Mouse (Mus musculus): ENCODE data around the gene 2200002D01Rik. TPM values are rescaled to one million over a fixed set of nuclear protein-coding genes. Genes with fewer than 3 reads are reported as not detected.
"Not testable (repeated sequence)": the region's sequence is repeated elsewhere in the genome, so short reads cannot be mapped to it uniquely, and the experiment has no call there.

The 2200002D01Rik gene
- polyA plus RNA-seq, 1 experiment: 42.4 TPM

GRCm38 (mm10) chr7:29225520-29225919 lies 22.7 kb downstream of the 2200002D01Rik start:
- H3K36me3 ChIP-seq (ENCODE audit: control insufficient read depth, insufficient read depth): no peaks in the 10 kb centered on the region
- no peak overlapping the region for H3K4me2 ChIP-seq (ENCODE audit: low read depth)

GRCm38 (mm10) chr7:29224756-29225394 lies 23.4 kb downstream of the 2200002D01Rik start:
- H3K4me3 ChIP-seq: no peak overlapping the region
- H3K79me2 ChIP-seq (ENCODE audit: control insufficient read depth, insufficient read depth): no peaks in the 10 kb centered on the region
- H3K36me3 ChIP-seq (ENCODE audit: control insufficient read depth, insufficient read depth): no peaks in the 10 kb centered on the region
- H3K27me3 ChIP-seq (ENCODE audit: control insufficient read depth, insufficient read depth, insufficient read length): no peaks in the 10 kb centered on the region
- no peak for TF ChIP-seq TCF3 (IDR thresholded peaks at IDR 0.05; ENCODE audit: insufficient read length, low read depth)
- TF ChIP-seq SRF (IDR thresholded peaks at IDR 0.05; ENCODE audit: control insufficient read depth, insufficient read length, low read depth): no peak
- TF ChIP-seq REST (IDR thresholded peaks at IDR 0.05; ENCODE audit: insufficient read depth, insufficient read length): no peak
- TF ChIP-seq TCF12 (IDR thresholded peaks at IDR 0.05; ENCODE audit: insufficient read depth, poor library complexity, severe bottlenecking): no peak
- H3K4me2 ChIP-seq (ENCODE audit: low read depth): no peak overlapping the region
- H3ac ChIP-seq (ENCODE audit: control insufficient read depth, insufficient read length): no peak overlapping the region

More at GRCm38 (mm10) chr7:29225520-29225919, 22.7 kb downstream of the 2200002D01Rik start:
- Histone ChIP-seq H3K79me2 (ENCODE audit: control insufficient read depth, insufficient read depth) (no peaks in the 10 kb centered on the region), H3K27me3 (ENCODE audit: control insufficient read depth, insufficient read depth, insufficient read length) (no peaks in the 10 kb centered on the region), H3ac (ENCODE audit: control insufficient read depth, insufficient read length) (no peak overlapping the region), H3K4me3 (no peak overlapping the region)
- TF ChIP-seq TCF12 (IDR thresholded peaks at IDR 0.05; ENCODE audit: insufficient read depth, poor library complexity, severe bottlenecking) (no peak), POLR2A (IDR thresholded peaks at IDR 0.05; ENCODE audit: insufficient read length, low read depth) (no peak), MYOD1 (IDR thresholded peaks at IDR 0.05; ENCODE audit: control insufficient read depth in 1 of 3, insufficient read length in 2 of 3, low read depth in 2 of 3) (no peak), TCF3 (IDR thresholded peaks at IDR 0.05; ENCODE audit: insufficient read length, low read depth) (no peak), SRF (IDR thresholded peaks at IDR 0.05; ENCODE audit: control insufficient read depth, insufficient read length, low read depth) (no peak), E2F4 (IDR thresholded peaks at IDR 0.05; ENCODE audit: insufficient read depth) (no peak), MYOG (IDR thresholded peaks at IDR 0.05; ENCODE audit: control insufficient read depth in 1 of 3, insufficient read depth in 1 of 3, insufficient read length in 2 of 3, low read depth in 2 of 3) (no peak), MAX (IDR thresholded peaks at IDR 0.05; ENCODE audit: low read depth) (no peak), REST (IDR thresholded peaks at IDR 0.05; ENCODE audit: insufficient read depth, insufficient read length) (no peak), CEBPB (IDR thresholded peaks at IDR 0.05; ENCODE audit: insufficient read depth, poor library complexity, severe bottlenecking) (no peak), USF1 (IDR thresholded peaks at IDR 0.05; ENCODE audit: low read depth) (no peak), POLR2AphosphoS2 (IDR thresholded peaks at IDR 0.05; ENCODE audit: insufficient read length, low read depth) (no peak)

- Histone ChIP-seq H3K4me3 (no peak overlapping the region), H3K79me2 (ENCODE audit: control insufficient read depth, insufficient read depth) (no peaks in the 10 kb centered on the region), H3ac (ENCODE audit: control insufficient read depth, insufficient read length) (no peak overlapping the region), H3K4me2 (ENCODE audit: low read depth) (no peak overlapping the region), H3K27me3 (ENCODE audit: control insufficient read depth, insufficient read depth, insufficient read length) (no peaks in the 10 kb centered on the region), H3K36me3 (ENCODE audit: control insufficient read depth, insufficient read depth) (no peaks in the 10 kb centered on the region)
- TF ChIP-seq TCF3 (IDR thresholded peaks at IDR 0.05; ENCODE audit: insufficient read length, low read depth) (no peak), POLR2A (IDR thresholded peaks at IDR 0.05; ENCODE audit: insufficient read length, low read depth) (no peak), TCF12 (IDR thresholded peaks at IDR 0.05; ENCODE audit: insufficient read depth, poor library complexity, severe bottlenecking) (no peak), SRF (IDR thresholded peaks at IDR 0.05; ENCODE audit: control insufficient read depth, insufficient read length, low read depth) (no peak), MYOD1 (IDR thresholded peaks at IDR 0.05; ENCODE audit: control insufficient read depth in 1 of 3, insufficient read length in 2 of 3, low read depth in 2 of 3) (no peak), MAX (IDR thresholded peaks at IDR 0.05; ENCODE audit: low read depth) (no peak), CEBPB (IDR thresholded peaks at IDR 0.05; ENCODE audit: insufficient read depth, poor library complexity, severe bottlenecking) (no peak), USF1 (IDR thresholded peaks at IDR 0.05; ENCODE audit: low read depth) (no peak), E2F4 (IDR thresholded peaks at IDR 0.05; ENCODE audit: insufficient read depth) (no peak), POLR2AphosphoS2 (IDR thresholded peaks at IDR 0.05; ENCODE audit: insufficient read length, low read depth) (no peak), MYOG (IDR thresholded peaks at IDR 0.05; ENCODE audit: control insufficient read depth in 1 of 3, insufficient read depth in 1 of 3, insufficient read length in 2 of 3, low read depth in 2 of 3) (no peak), REST (IDR thresholded peaks at IDR 0.05; ENCODE audit: insufficient read depth, insufficient read length) (no peak)
Observed at GRCm38 (mm10) chr7:29214846-29215245, 33.4 kb downstream of the 2200002D01Rik start.

DNA sequence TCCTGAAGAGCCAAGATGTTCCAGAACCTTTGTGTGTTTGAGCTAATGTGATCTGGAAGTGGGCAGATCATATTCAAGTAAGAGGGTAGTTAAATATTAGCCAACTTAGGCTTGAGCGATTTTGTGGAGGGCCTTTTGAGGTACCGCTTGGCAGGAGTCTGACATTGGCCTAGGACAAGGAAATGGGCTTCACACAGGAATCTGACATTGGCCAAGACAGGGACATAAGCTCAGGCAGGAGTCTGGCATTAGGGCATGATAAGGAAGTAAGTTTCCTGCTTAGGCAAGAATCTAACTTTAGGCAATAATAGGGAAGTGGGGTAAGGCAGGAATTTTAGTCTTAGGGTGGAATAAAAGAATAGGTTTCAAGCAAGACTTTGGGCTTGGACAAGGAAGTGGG lies 34.0 kb downstream of the 2200002D01Rik start:
- Histone ChIP-seq H3ac (ENCODE audit: control insufficient read depth, insufficient read length) (no peak overlapping the region), H3K79me2 (ENCODE audit: control insufficient read depth, insufficient read depth) (no peaks in the 10 kb centered on the region), H3K36me3 (ENCODE audit: control insufficient read depth, insufficient read depth) (no peaks in the 10 kb centered on the region), H3K4me3 (no peak overlapping the region), H3K27me3 (ENCODE audit: control insufficient read depth, insufficient read depth, insufficient read length) (no peaks in the 10 kb centered on the region), H3K4me2 (ENCODE audit: low read depth) (no peak overlapping the region)
- no peak for TF ChIP-seq POLR2A (IDR thresholded peaks at IDR 0.05; ENCODE audit: insufficient read length, low read depth)
- TF ChIP-seq E2F4 (IDR thresholded peaks at IDR 0.05; ENCODE audit: insufficient read depth): no peak
- TF ChIP-seq MYOD1 (IDR thresholded peaks at IDR 0.05; ENCODE audit: control insufficient read depth in 1 of 3, insufficient read length in 2 of 3, low read depth in 2 of 3): no peak
- TF ChIP-seq MAX (IDR thresholded peaks at IDR 0.05; ENCODE audit: low read depth): no peak
- no peak for TF ChIP-seq REST (IDR thresholded peaks at IDR 0.05; ENCODE audit: insufficient read depth, insufficient read length)
- TF ChIP-seq CEBPB (IDR thresholded peaks at IDR 0.05; ENCODE audit: insufficient read depth, poor library complexity, severe bottlenecking): no peak
- no peak for TF ChIP-seq USF1 (IDR thresholded peaks at IDR 0.05; ENCODE audit: low read depth)

- Histone ChIP-seq H3K4me3 (no peak within 1 kb of the TSS), H3K79me2 (ENCODE audit: control insufficient read depth, insufficient read depth) (no peaks in the 10 kb centered on the region), H3K36me3 (ENCODE audit: control insufficient read depth, insufficient read depth) (no peaks in the 10 kb centered on the region), H3K27me3 (ENCODE audit: control insufficient read depth, insufficient read depth, insufficient read length) (no peaks in the 10 kb centered on the region), H3ac (ENCODE audit: control insufficient read depth, insufficient read length) (no peak within 1 kb of the TSS), H3K4me2 (ENCODE audit: low read depth) (no peak within 1 kb of the TSS)
- TF ChIP-seq SRF (IDR thresholded peaks at IDR 0.05; ENCODE audit: control insufficient read depth, insufficient read length, low read depth): no peak
Observed at GRCm38 (mm10) chr7:29213675-29214082, 34.6 kb downstream of the 2200002D01Rik start, which contains the start of gene Catsperg1. Catsperg1 (minus strand) TSS chr7:29214035.

DNA sequence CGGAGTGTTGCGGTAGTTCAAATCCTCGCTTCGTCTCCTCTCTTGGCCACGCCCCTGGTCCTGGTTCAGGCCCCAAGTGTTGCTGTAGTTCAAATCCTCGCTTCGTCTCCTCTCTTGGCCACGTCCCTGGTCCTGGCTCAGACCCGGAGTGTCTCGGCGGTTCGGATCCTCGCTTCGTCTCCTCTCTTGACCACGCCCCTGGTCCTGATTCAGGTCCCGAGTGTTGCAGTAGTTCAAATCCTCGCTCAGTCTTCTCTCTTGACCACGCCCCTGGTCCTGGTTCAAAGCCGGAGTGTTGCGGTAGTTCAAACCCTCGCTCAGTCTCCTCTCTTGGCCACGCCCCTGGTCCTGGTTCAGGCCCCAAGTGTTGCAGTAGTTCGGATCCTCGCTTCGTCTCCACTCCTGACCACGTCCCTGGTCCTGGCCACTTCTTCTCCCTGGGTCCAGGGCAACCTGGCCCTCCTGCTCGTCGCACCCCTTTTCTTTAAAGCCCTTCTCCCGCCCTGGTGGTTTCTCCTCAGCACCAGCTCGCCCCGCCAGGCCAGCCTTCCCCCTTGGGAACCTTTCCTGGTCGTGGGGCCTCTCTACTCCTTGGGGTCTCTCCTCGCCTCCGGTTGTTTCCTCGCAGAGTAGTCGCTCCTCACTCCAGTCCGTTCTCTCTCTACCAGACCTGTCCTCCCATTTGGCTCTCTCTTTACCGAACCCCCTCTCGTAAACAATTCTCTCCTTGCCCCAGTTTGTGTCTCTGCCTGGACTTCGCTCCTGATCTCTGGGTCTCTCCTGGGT lies 35.3 kb downstream of the 2200002D01Rik start:
- H3K27me3 ChIP-seq (ENCODE audit: control insufficient read depth, insufficient read depth, insufficient read length); H3K4me3 ChIP-seq; H3ac ChIP-seq (ENCODE audit: control insufficient read depth, insufficient read length); H3K79me2 ChIP-seq (ENCODE audit: control insufficient read depth, insufficient read depth); H3K4me2 ChIP-seq (ENCODE audit: low read depth); H3K36me3 ChIP-seq (ENCODE audit: control insufficient read depth, insufficient read depth): not testable (repeated sequence)
